Mouse (Mus musculus): ENCODE results near the gene Rab37. TPM values are rescaled to one million over a fixed set of nuclear protein-coding genes. Genes with fewer than 3 reads are reported as not detected.
A peak's percentile ranks its signal among the peaks of the same experiment; 100 is the strongest.

Gene Rab37
- total RNA-seq, 2 experiments from 2014 or later, result 0.17 to 0.36 TPM

DNA sequence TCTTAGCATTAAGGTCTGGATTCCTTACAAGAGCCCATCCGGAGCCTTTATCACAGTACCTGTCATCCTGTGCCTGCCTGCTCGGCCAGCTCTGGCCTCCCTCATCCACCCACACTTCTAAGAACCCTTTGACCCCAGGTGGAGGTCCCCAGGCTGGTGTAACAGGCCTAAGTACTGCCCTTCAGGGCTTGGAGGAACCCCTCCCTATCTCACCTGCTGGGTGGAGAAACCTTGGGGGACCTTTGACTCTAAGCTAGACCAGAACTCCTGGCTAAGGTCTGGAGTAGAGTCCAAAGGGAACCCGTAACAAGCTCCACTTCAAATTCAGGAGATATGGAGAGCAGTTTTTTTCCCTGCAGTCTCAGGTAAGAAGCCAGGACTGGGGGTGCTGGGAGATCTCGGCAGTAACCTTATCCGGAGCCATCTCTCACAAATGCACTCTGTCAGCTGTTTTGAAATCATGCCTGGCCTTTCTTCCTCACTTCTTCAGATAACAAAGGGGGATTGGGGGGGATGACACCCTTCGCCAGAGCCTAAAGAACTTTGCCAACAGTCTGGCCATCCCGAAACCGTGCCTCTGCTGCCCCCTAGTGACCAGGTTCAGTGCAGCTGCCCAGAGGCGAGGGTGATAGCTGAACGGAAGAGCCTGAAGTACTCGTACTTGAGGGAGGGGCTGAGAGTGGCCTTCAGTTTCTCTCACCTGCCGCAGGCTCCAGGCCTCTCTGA lies 90.8 kb downstream of the Rab37 start:
- TF ChIP-seq CTCF (IDR thresholded peaks at IDR 0.05), result peak; percentile 94
- no peak overlapping the region for H3K4me3 ChIP-seq
- no peak overlapping the region for H3K27ac ChIP-seq
- DNase-seq, result peak; percentile 86
- intact Hi-C loops (cut with DNase I), result loop anchor here (1.0 kb wide), 1 partner anchor 21 kb away; no protein-coding TSS in a partner anchor

DNA sequence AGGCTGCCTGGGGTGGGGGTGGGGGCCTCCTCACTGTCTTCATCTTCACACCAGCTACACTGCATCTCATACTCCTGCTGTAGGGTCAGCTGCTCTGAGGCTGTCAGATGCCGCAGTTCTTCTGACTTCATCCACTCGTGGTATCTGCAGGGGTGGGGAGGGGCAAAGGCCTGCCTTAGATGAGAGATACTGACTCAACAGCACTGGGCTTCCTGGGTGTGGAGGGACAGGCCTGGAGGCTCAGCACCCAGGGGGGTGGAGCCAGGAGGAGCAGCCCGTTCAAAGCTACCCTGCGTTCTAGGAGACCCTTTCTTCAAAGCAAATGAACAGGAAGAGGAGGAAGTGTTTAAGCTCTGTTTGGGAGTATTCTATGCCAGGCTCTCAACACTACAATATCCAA lies 93.7 kb downstream of the Rab37 start:
- Histone ChIP-seq H3K4me3 (no peak overlapping the region), H3K27ac (no peak overlapping the region)
- no peak for TF ChIP-seq CTCF (IDR thresholded peaks at IDR 0.05)
- intact Hi-C loops (cut with DNase I), result no loop called here
- DNase-seq, result no peak

DNA sequence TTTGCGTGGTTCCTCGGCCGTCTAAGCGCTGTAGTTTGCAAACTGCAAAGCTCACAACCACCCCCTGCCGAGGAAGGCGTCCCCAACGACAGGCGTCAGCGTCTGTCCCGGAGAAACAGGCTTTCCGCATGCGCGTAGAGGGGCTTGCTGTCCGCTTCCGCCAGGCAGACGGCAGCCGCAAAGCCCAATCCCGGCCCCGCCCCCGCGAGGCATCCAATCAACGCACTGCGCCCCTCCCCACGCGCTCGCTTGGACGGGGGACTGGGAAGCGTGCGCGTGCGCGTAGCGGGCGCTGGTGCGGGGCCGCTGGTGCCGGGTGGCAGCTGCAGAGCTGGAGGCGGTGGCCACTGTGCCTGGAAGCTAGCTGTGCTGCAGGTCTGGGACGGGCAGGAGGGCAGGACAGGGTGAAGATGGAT lies 96.0 kb downstream of the Rab37 start, which contains the start of gene Tmem104:
TSS of gene Tmem104 (plus strand) at position 264 of the 416 bp plus-strand sequence.
- intact Hi-C loops (cut with DNase I), result no loop called here
- peak within 1 kb of the TSS; percentile 88 for H3K4me3 ChIP-seq
- H3K27ac ChIP-seq, result peak within 1 kb of the TSS; percentile 90
- DNase-seq, result peak; percentile 100
- TF ChIP-seq CTCF (IDR thresholded peaks at IDR 0.05), result no peak

DNA sequence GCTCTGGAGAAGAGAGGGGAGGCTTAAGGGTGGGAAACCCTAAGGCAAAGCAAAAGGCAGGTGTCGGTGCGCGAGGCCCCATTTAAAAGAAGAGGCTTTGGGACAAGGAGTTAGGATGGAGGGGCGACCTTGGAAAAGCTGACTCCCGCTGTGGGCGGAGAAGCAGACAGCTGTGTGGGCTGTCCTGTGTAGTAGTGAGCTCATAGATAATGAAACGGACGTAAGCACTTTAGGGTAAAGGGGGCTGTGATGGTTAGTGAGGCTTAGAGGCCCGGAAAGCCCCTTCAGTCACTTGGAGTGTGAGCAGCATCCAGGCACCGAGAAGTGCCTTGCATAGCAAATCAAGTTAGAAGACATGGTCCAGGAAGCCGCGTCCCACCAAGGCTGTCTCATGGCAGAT lies 96.5 kb downstream of the Rab37 start, which contains the start of gene Nat9:
TSS of gene Nat9 (minus strand) at position 167 of the 400 bp plus-strand sequence.
- intact Hi-C loops (cut with DNase I), result no loop called here
- Histone ChIP-seq H3K27ac (peak within 1 kb of the TSS; percentile 90), H3K4me3 (peak within 1 kb of the TSS; percentile 88)
- no peak for TF ChIP-seq CTCF (IDR thresholded peaks at IDR 0.05)
- no peak for DNase-seq

DNA sequence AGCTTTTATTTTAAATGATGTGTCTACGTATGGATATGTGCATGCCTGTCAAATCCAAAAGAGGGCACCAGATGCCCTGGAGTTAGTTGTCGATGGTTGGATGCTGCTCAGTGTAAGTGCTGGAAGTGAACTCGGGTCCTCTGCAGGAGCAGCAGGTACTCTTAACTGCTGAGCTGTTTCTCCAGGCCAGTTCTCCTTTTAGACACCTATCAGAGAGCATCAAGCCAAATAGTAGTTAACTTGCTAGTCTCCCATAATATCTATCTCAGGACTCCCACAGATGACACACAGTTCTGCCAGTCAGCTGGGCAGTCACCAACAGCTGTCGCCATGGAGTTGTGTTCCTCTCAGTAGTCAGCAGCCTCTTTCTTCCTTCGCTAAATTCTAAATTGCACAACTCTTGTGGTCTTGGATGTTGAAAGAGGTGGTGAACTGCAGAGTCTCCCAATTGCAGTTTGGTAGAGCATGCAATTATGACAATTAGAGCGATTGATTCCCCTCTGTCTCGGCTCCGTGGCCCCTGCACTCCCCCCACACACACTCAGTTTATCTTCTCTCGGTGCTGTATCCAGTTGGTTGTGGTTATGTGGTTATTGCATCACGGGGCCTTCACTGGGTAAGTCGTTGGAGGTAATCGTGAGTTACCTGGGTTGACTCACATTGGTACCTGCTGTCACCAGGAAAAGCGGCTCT lies 97.5 kb downstream of the Rab37 start:
- intact Hi-C loops (cut with DNase I), result no loop called here
- Histone ChIP-seq H3K27ac (peak overlapping the region; percentile 90), H3K4me3 (no peak overlapping the region)
- no peak for DNase-seq
- no peak for TF ChIP-seq CTCF (IDR thresholded peaks at IDR 0.05)

DNA sequence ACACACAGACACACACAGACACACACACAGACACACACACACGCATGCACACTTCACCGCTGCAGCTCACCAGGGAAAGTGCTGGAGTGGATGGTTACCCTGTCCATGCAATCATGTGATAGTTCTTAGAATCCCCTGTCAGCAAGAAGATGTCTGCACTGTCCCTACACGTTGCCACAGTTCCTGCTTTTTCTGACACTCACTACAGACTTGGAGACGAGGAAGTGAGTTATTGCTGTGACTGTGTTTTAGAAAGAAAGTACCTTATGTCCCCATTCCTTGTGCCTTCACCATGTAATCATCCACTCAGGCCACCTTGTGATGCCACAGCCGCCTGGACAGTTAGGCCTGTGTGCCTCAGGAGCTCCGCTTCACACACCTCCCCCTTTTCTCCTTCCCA lies 98.1 kb downstream of the Rab37 start:
- H3K4me3 ChIP-seq, result no peak overlapping the region
- H3K27ac ChIP-seq, result no peak overlapping the region; the same call in 1 of the 2 replicates
- no peak for TF ChIP-seq CTCF (IDR thresholded peaks at IDR 0.05)
- intact Hi-C loops (cut with DNase I), result no loop called here
- no peak for DNase-seq

DNA sequence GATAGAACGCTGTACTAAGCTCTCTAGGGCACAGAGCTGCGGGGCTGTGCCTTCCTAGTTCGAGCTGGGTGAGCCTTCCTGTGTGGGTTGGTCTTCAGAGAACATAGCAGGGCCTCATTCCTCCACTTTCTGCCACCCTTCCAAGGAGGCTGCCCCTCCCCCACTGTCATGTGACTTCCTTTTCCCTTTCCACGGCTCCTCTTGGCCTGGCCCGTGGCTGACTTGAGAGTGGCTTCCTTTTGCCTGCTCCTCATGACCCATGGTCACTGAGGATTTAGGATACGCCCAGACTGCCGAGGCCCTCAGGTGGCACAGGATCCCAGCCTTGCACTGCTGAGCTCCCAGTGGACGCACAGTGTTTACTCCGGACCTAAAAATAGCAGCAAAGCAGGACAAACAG lies 100.9 kb downstream of the Rab37 start:
- intact Hi-C loops (cut with DNase I), result no loop called here
- TF ChIP-seq CTCF (IDR thresholded peaks at IDR 0.05), result no peak
- Histone ChIP-seq H3K27ac (peak overlapping the region; percentile 81), H3K4me3 (peak overlapping the region; percentile 47)
- DNase-seq, result peak; percentile 77

DNA sequence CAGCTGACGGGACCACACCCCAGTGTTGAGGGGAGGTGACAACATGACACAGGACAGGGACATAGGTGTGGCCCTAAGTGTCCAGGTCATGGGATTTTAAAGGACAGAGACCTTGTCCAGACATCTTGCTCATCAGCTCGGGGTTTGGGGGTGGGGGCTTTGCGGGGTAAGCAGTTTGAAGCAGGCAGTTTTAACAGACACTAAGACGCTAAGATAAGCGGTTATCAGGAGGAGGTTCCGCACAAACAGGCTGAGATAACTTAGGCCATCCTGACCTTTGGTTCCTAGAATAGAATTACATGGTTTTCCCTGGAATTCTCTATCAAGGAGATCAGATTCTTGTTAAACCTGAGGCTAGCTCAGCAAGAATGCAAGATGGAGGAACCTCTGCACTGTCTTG lies 103.5 kb downstream of the Rab37 start:
- no peak overlapping the region for H3K4me3 ChIP-seq
- intact Hi-C loops (cut with DNase I), result no loop called here
- H3K27ac ChIP-seq, result no peak overlapping the region
- no peak for DNase-seq
- TF ChIP-seq CTCF (IDR thresholded peaks at IDR 0.05), result no peak

DNA sequence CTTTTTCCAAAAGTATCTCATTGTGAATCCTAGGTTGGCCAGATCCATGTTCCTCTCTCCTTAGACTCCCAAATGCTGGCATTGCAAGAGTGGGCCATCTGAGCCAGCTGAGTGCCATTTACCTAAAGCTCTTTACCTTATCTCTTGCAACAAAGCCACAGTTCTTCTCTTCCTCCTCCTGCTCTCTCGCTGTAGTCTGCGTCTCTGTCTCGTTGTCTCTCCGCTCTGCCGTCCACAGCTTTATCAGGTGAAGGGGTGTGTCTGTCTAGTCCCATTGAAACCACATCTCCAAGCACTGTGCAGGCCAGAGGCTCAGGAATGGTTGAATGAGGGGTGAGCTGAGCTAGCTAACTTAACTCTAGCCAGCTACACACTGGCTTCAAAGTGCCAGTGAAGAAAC lies 104.7 kb downstream of the Rab37 start:
- intact Hi-C loops (cut with DNase I), result no loop called here
- H3K27ac ChIP-seq, result no peak overlapping the region
- no peak for TF ChIP-seq CTCF (IDR thresholded peaks at IDR 0.05)
- DNase-seq, result no peak
- no peak overlapping the region for H3K4me3 ChIP-seq

DNA sequence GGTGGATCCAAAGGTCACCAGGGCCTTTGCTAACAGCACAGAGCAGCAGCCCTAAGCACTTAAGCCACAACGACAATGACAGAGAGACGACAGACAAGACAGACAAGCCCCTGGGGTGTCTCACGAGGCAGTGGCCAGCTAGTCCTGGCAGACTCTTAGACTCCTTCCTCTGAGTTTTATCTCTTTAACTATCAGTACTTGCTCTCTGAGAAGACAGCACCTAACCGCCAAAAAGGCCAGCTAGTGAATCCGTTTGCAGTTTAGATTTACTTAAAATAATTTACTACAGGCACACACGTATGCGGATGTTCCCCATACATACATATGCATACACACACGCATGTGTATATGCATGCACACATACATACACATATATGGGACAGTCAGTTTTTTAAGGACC lies 106.3 kb downstream of the Rab37 start:
- no peak for DNase-seq
- no peak for TF ChIP-seq CTCF (IDR thresholded peaks at IDR 0.05)
- intact Hi-C loops (cut with DNase I), result no loop called here
- Histone ChIP-seq H3K4me3 (no peak overlapping the region), H3K27ac (no peak overlapping the region)

DNA sequence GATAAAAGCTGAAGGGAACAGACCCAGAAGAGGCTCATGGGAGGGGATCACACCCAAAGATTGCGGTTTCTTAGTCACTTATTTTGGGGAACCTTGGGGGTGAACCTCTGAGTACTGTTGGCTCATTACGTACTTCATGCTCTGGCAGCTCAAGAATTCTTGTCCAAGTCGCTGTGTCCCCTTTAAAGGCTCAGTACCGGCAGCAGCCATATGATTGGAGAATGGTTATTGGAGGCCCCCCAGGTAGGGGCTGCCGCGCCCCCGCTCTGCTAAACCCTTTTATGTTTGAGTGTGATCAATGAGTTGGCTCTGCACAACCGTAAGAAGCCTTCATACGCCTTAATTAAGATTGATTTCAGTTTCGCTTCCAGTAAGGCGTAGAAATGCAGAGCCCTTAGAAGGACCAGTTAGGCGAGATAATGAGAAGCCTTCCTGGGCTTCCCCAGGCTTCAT lies 107.7 kb downstream of the Rab37 start:
- H3K27ac ChIP-seq, result no peak overlapping the region
- no peak for DNase-seq
- intact Hi-C loops (cut with DNase I), result no loop called here
- no peak overlapping the region for H3K4me3 ChIP-seq
- TF ChIP-seq CTCF (IDR thresholded peaks at IDR 0.05), result no peak

DNA sequence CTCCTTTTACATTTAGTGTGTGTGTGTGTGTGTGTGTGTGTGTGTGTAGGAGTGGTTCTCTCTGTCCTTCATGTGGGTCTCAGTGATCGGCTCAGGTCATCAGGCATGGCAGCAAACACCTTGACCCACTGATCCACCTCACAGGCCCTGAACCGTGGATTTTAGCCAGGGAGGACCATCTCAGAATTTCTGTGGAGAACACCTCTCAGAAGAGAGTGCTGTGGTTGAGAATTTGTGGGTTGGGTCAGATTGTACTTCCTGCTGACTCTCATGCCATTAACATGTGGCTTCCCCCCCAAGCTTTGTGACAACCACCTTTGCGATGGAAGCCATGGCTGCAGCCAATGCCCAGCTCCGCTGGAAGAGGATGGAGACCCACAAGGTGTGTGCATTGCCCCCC lies 109.3 kb downstream of the Rab37 start:
- DNase-seq, result no peak
- intact Hi-C loops (cut with DNase I), result no loop called here

DNA sequence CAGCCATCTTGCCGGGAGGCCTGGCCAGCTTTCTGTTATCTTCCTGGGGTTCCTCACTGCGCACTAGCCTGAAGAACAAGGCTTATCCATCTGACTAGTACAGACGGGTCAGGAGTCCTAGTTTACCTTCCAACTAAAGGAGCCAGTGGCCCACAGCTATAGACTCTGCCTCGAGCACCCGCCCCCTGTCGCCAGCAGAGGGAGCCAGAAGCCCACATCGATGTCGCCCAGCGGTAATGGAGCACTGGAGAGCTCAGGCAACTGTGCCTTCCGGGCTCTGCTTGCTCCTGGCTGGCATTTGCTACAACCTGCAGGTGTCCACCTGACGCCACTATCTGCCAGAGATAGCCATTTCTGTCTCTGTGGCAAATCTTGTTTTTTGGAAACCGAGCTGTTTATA lies 111.1 kb downstream of the Rab37 start:
- DNase-seq, result peak; percentile 86
- TF ChIP-seq CTCF (IDR thresholded peaks at IDR 0.05), result peak; percentile 98; the same call in 1 of the 2 replicates
- intact Hi-C loops (cut with DNase I), result loop anchor here (1.0 kb wide), 1 partner anchor 68 kb away; no protein-coding TSS in a partner anchor
- no peak overlapping the region for H3K4me3 ChIP-seq
- H3K27ac ChIP-seq, result no peak overlapping the region

More for the DNA sequence above, 109.3 kb downstream of the Rab37 start:
- H3K4me3 ChIP-seq, result no peak overlapping the region
- no peak overlapping the region for H3K27ac ChIP-seq
- no peak for TF ChIP-seq CTCF (IDR thresholded peaks at IDR 0.05)

All from gastrocnemius, adult 2 months (tissue).